Comparison of ENCODE assay signal across 14 mouse cellular contexts in genomic region chr4:155906125-155906524, GRCm38 (mm10). TPM values are rescaled to one million over a fixed set of nuclear protein-coding genes. Genes with fewer than 3 reads are reported as not detected.
A peak's percentile ranks its signal among the peaks of the same experiment; 100 is the strongest.
DNase-seq lines count a peak whose midpoint lies in the region; TF ChIP-seq lines count a peak whose summit lies in the region.
"Had no signal": no experiment of that assay in that cellular context is flagged by ENCODE, and none has a peak within 500 bp of the region (broad histone marks: within the 10 kb centered on the region; RNA-seq: fewer than 3 reads in every experiment).

No protein-coding gene starts in this region.

- H3K27me3 ChIP-seq in heart, embryonic 10.5 days (ENCODE audit: insufficient read depth, poor library complexity, severe bottlenecking) = no peaks in the 10 kb centered on the region
- H3K27me3 ChIP-seq: embryonic facial prominence, embryonic 13.5 days; liver, embryonic 15.5 days; midbrain, embryonic 13.5 days had no signal

- no peaks in the 10 kb centered on the region for H3K9me3 ChIP-seq in heart, embryonic 10.5 days
- H3K9me3 ChIP-seq: embryonic facial prominence, embryonic 13.5 days; hindbrain, embryonic 10.5 days; liver, embryonic 15.5 days; midbrain, embryonic 13.5 days had no signal

- H3K36me3 ChIP-seq in heart, embryonic 10.5 days = peaks cover 53% of the 10 kb centered on the region

- peak; percentile 4 to 6 for DNase-seq in cerebellum, postnatal 25 days
- DNase-seq in cerebellum, postnatal 36 days = no peak
- DNase-seq in heart, postnatal 4 days = peak; percentile 3
- DNase-seq in heart, embryonic 10.5 days (ENCODE audit: low spot score) = no peak
- peak; percentile 2 for DNase-seq in lung, adult 2 months
- DNase-seq in lung, postnatal 25 days (ENCODE audit: low spot score) = no peak
- peak; percentile 17 for DNase-seq in urinary bladder, adult 2 months (ENCODE audit: low spot score)
- no peak for DNase-seq in urinary bladder, postnatal 10 days (ENCODE audit: low spot score)
- DNase-seq: right cerebral cortex, postnatal 14 days had no signal

- H3K27ac ChIP-seq in heart, embryonic 10.5 days = no peak overlapping the region
- H3K27ac ChIP-seq: embryonic facial prominence, embryonic 13.5 days; hindbrain, embryonic 10.5 days; liver, embryonic 15.5 days; macrophage; midbrain, embryonic 13.5 days had no signal

- no peak for TF ChIP-seq POLR2A in lung, adult 2 months (IDR thresholded peaks at IDR 0.05; ENCODE audit: borderline replicate concordance, extremely low read depth, low read depth, low read length)

- no peak overlapping the region for H3K4me3 ChIP-seq in heart, embryonic 10.5 days
- H3K4me3 ChIP-seq in lung, adult 2 months (replicated peaks; ENCODE audit: extremely low read depth, low read depth, low read length) = no peak overlapping the region
- H3K4me3 ChIP-seq: embryonic facial prominence, embryonic 13.5 days; hindbrain, embryonic 10.5 days; liver, embryonic 15.5 days; midbrain, embryonic 13.5 days had no signal

- no peak for TF ChIP-seq CTCF in lung, adult 2 months (IDR thresholded peaks at IDR 0.05; ENCODE audit: insufficient read depth, low read length)

- H3K4me1 ChIP-seq in heart, embryonic 10.5 days = no peaks in the 10 kb centered on the region
- H3K4me1 ChIP-seq in lung, adult 2 months (ENCODE audit: control insufficient read depth, insufficient read depth, low read length) = 0 out of 2 replicates have a peak, but pooled peaks cover 3% of the 10 kb centered on the region
- H3K4me1 ChIP-seq: embryonic facial prominence, embryonic 13.5 days; hindbrain, embryonic 10.5 days; liver, embryonic 15.5 days; midbrain, embryonic 13.5 days had no signal

- WGBS in heart, embryonic 10.5 days = 86% methylated on average over 9 of the region's 9 CpGs
- 81% methylated on average over 9 of the region's 9 CpGs for WGBS in lung, adult 2 months

RNA-seq across cellular contexts. Expression of gene Acap3, which starts 14.5 kb away (rescaled TPM):
- 10 to 100 TPM; 16.9 to 21.4 TPM for total RNA-seq in heart, postnatal 4 days (2021)
- 12.3 and 13.3 TPM in 2 replicates for polyA plus RNA-seq in heart, embryonic 10.5 days (2016; fragmentation: Nextera tagmentation; extraction: Ambion mirVana)
- 48.3 and 50.7 TPM in 2 replicates for polyA plus RNA-seq in lung, adult 2 months (2012; rRNA removed)
- polyA plus RNA-seq in urinary bladder, adult 2 months (2012; rRNA removed) = 23.7 and 29.2 TPM in 2 replicates

RNA-seq across cellular contexts. Expression of gene Pusl1, which starts 14.5 kb away (rescaled TPM):
- 10 to 100 TPM; 18.3 to 23.1 TPM for total RNA-seq in heart, postnatal 4 days (2021)
- 43.8 and 43.9 TPM in 2 replicates for polyA plus RNA-seq in heart, embryonic 10.5 days (2016; fragmentation: Nextera tagmentation; extraction: Ambion mirVana)
- 82.2 and 88.0 TPM in 2 replicates for polyA plus RNA-seq in lung, adult 2 months (2012; rRNA removed)
- polyA plus RNA-seq in urinary bladder, adult 2 months (2012; rRNA removed) = 43.7 and 55.5 TPM in 2 replicates

RNA-seq across cellular contexts. Expression of gene Ints11, which starts 36.8 kb away (rescaled TPM):
- 10 to 100 TPM; 16.0 to 19.2 TPM for total RNA-seq in heart, postnatal 4 days (2021)
- 52.1 and 73.9 TPM in 2 replicates for polyA plus RNA-seq in heart, embryonic 10.5 days (2016; fragmentation: Nextera tagmentation; extraction: Ambion mirVana)
- 26.7 and 27.3 TPM in 2 replicates for polyA plus RNA-seq in lung, adult 2 months (2012; rRNA removed)
- polyA plus RNA-seq in urinary bladder, adult 2 months (2012; rRNA removed) = 26.5 and 32.3 TPM in 2 replicates

RNA-seq across cellular contexts. Expression of gene Cptp, which starts 36.9 kb away (rescaled TPM):
- 10 to 100 TPM in 1 of 2 experiments, 1 to 10 TPM in 1; 6.6 to 11.2 TPM for total RNA-seq in heart, postnatal 4 days (2021)
- polyA plus RNA-seq in heart, embryonic 10.5 days (2016; fragmentation: Nextera tagmentation; extraction: Ambion mirVana) = 14.0 and 16.2 TPM in 2 replicates
- 30.3 and 33.3 TPM in 2 replicates for polyA plus RNA-seq in lung, adult 2 months (2012; rRNA removed)
- 17.1 and 18.5 TPM in 2 replicates for polyA plus RNA-seq in urinary bladder, adult 2 months (2012; rRNA removed)

RNA-seq across cellular contexts. Expression of gene Ube2j2, which starts 37.5 kb away (rescaled TPM):
- total RNA-seq in heart, postnatal 4 days (2021) = 10 to 100 TPM; 72.4 to 81.4 TPM
- 97.2 and 135 TPM in 2 replicates for polyA plus RNA-seq in heart, embryonic 10.5 days (2016; fragmentation: Nextera tagmentation; extraction: Ambion mirVana)
- 62.0 and 65.4 TPM in 2 replicates for polyA plus RNA-seq in lung, adult 2 months (2012; rRNA removed)
- 55.1 and 63.4 TPM in 2 replicates for polyA plus RNA-seq in urinary bladder, adult 2 months (2012; rRNA removed)

Comparison
In these comparisons a context has a peak if more than half of its experiments do, and no peak if none do; other contexts are left out.
1. DNase-seq: peak in cerebellum, postnatal 25 days (2 of 2), heart, postnatal 4 days (single experiment), lung, adult 2 months (single experiment) and urinary bladder, adult 2 months (single experiment); none in cerebellum, postnatal 36 days (0 of 2), heart, embryonic 10.5 days (single experiment), lung, postnatal 25 days (single experiment) and urinary bladder, postnatal 10 days (single experiment).